Mouse (Mus musculus): ENCODE data around the gene Elovl6. TPM values are rescaled to one million over a fixed set of nuclear protein-coding genes. Genes with fewer than 3 reads are reported as not detected.

Gene Elovl6
- polyA plus RNA-seq, 1 experiment from 2014 or later = 39.9 TPM

GRCm38 (mm10) chr3:129527046-129527445 lies 5.1 kb upstream of the Elovl6 start:
- H3K36me3 ChIP-seq = no peaks in the 10 kb centered on the region
- no peak overlapping the region for H3K4me3 ChIP-seq
- no peak overlapping the region for H3K4me2 ChIP-seq
- no peaks in the 10 kb centered on the region for H3K9me3 ChIP-seq
- no peaks in the 10 kb centered on the region for H3K27me3 ChIP-seq
- WGBS = 81% methylated on average over 3 of the region's 3 CpGs
- ATAC-seq (ENCODE audit: insufficient number of reproducible peaks, insufficient read depth, low FRiP score, low TSS enrichment, low read depth) = no peak
- peaks cover 4% of the 10 kb centered on the region for H3K4me1 ChIP-seq
- H3K27ac ChIP-seq = no peak overlapping the region
- H3K9ac ChIP-seq = no peak overlapping the region

GRCm38 (mm10) chr3:129529311-129529710 lies 2.8 kb upstream of the Elovl6 start:
- H3K27ac ChIP-seq = no peak overlapping the region
- no peaks in the 10 kb centered on the region for H3K36me3 ChIP-seq
- peaks cover 5% of the 10 kb centered on the region for H3K4me1 ChIP-seq
- no peak overlapping the region for H3K9ac ChIP-seq
- no peaks in the 10 kb centered on the region for H3K27me3 ChIP-seq
- ATAC-seq (ENCODE audit: insufficient number of reproducible peaks, insufficient read depth, low FRiP score, low TSS enrichment, low read depth) = no peak
- no peak overlapping the region for H3K4me3 ChIP-seq
- no peaks in the 10 kb centered on the region for H3K9me3 ChIP-seq
- WGBS = 47% methylated on average over 3 of the region's 3 CpGs
- no peak overlapping the region for H3K4me2 ChIP-seq

- Histone ChIP-seq H3K9me3 (no peaks in the 10 kb centered on the region), H3K27me3 (no peaks in the 10 kb centered on the region), H3K4me3 (no peak overlapping the region), H3K36me3 (no peaks in the 10 kb centered on the region), H3K27ac (no peak overlapping the region), H3K4me2 (no peak overlapping the region), H3K9ac (no peak overlapping the region), H3K4me1 (peaks cover 12% of the 10 kb centered on the region)
- ATAC-seq (ENCODE audit: insufficient number of reproducible peaks, insufficient read depth, low FRiP score, low TSS enrichment, low read depth) = no peak
- WGBS = 96% methylated on average over 6 of the region's 6 CpGs
These were observed 1.7 kb upstream of the Elovl6 start for GRCm38 (mm10) chr3:129530461-129530860.

GRCm38 (mm10) chr3:129532865-129533742 lies 949 bp downstream of the Elovl6 start:
- no peaks in the 10 kb centered on the region for H3K9me3 ChIP-seq
- peak overlapping the region; percentile 78 for H3K4me2 ChIP-seq
- peak; percentile 40 for ATAC-seq (ENCODE audit: insufficient number of reproducible peaks, insufficient read depth, low FRiP score, low TSS enrichment, low read depth)
- H3K4me1 ChIP-seq = peaks cover 34% of the 10 kb centered on the region
- no peaks in the 10 kb centered on the region for H3K27me3 ChIP-seq
- peak overlapping the region; percentile 97 for H3K9ac ChIP-seq
- WGBS = under 1% methylated on average over 40 of the region's 40 CpGs
- peak overlapping the region; percentile 98 for H3K27ac ChIP-seq
- peak overlapping the region; percentile 86 for H3K4me3 ChIP-seq
- no peaks in the 10 kb centered on the region for H3K36me3 ChIP-seq

GRCm38 (mm10) chr3:129533743-129534530 lies 1.8 kb downstream of the Elovl6 start:
- Histone ChIP-seq H3K4me1 (peaks cover 38% of the 10 kb centered on the region), H3K36me3 (no peaks in the 10 kb centered on the region), H3K9ac (peak overlapping the region; percentile 97), H3K27me3 (no peaks in the 10 kb centered on the region), H3K9me3 (no peaks in the 10 kb centered on the region), H3K4me3 (peak overlapping the region; percentile 86), H3K4me2 (peak overlapping the region; percentile 78), H3K27ac (peak overlapping the region; percentile 98)
- WGBS = under 1% methylated on average over 56 of the region's 74 CpGs
- peak; percentile 45; the same call in 1 of the 2 replicates for ATAC-seq (ENCODE audit: insufficient number of reproducible peaks, insufficient read depth, low FRiP score, low TSS enrichment, low read depth)

- ATAC-seq (ENCODE audit: insufficient number of reproducible peaks, insufficient read depth, low FRiP score, low TSS enrichment, low read depth) = no peak
- 15% methylated on average over 6 of the region's 6 CpGs for WGBS
- peaks cover 44% of the 10 kb centered on the region for H3K4me1 ChIP-seq
These were observed 3.3 kb downstream of the Elovl6 start for GRCm38 (mm10) chr3:129535444-129535843.

GRCm38 (mm10) chr3:129536109-129536508 lies 4.0 kb downstream of the Elovl6 start:
- H3K4me2 ChIP-seq = peak overlapping the region; percentile 78
- H3K4me3 ChIP-seq = peak overlapping the region; percentile 86
- peak overlapping the region; percentile 97 for H3K27ac ChIP-seq
- H3K36me3 ChIP-seq = peaks cover 3% of the 10 kb centered on the region; the same call in 1 of the 2 replicates
- WGBS = under 1% methylated on average over 11 of the region's 11 CpGs
- no peaks in the 10 kb centered on the region for H3K27me3 ChIP-seq
- peaks cover 44% of the 10 kb centered on the region for H3K4me1 ChIP-seq
- H3K9ac ChIP-seq = peak overlapping the region; percentile 73
- peak; percentile 93 for ATAC-seq (ENCODE audit: insufficient number of reproducible peaks, insufficient read depth, low FRiP score, low TSS enrichment, low read depth)
- H3K9me3 ChIP-seq = no peaks in the 10 kb centered on the region

More at GRCm38 (mm10) chr3:129535444-129535843, 3.3 kb downstream of the Elovl6 start:
- Histone ChIP-seq H3K9ac (peak overlapping the region; percentile 73; the same call in 1 of the 2 replicates), H3K4me2 (peak overlapping the region; percentile 78), H3K27me3 (no peaks in the 10 kb centered on the region), H3K9me3 (no peaks in the 10 kb centered on the region), H3K36me3 (no peaks in the 10 kb centered on the region), H3K4me3 (peak overlapping the region; percentile 86), H3K27ac (peak overlapping the region; percentile 97)

- WGBS = 30% methylated on average over 5 of the region's 5 CpGs
- no peak overlapping the region for H3K9ac ChIP-seq
- no peaks in the 10 kb centered on the region for H3K9me3 ChIP-seq
- H3K4me1 ChIP-seq = peaks cover 39% of the 10 kb centered on the region
- no peak overlapping the region for H3K27ac ChIP-seq
- peaks cover 22% of the 10 kb centered on the region for H3K36me3 ChIP-seq
- no peak for ATAC-seq (ENCODE audit: insufficient number of reproducible peaks, insufficient read depth, low FRiP score, low TSS enrichment, low read depth)
- no peak overlapping the region for H3K4me3 ChIP-seq
- no peak overlapping the region for H3K4me2 ChIP-seq
- no peaks in the 10 kb centered on the region for H3K27me3 ChIP-seq
These were observed 5.8 kb downstream of the Elovl6 start for GRCm38 (mm10) chr3:129537954-129538353.

- Histone ChIP-seq H3K4me2 (no peak overlapping the region), H3K4me1 (peaks cover 31% of the 10 kb centered on the region), H3K36me3 (peaks cover 40% of the 10 kb centered on the region), H3K27me3 (no peaks in the 10 kb centered on the region), H3K4me3 (no peak overlapping the region), H3K9ac (no peak overlapping the region), H3K9me3 (no peaks in the 10 kb centered on the region), H3K27ac (no peak overlapping the region)
- ATAC-seq (ENCODE audit: insufficient number of reproducible peaks, insufficient read depth, low FRiP score, low TSS enrichment, low read depth) = no peak
- 81% methylated on average over 2 of the region's 2 CpGs for WGBS
These were observed 8.7 kb downstream of the Elovl6 start for GRCm38 (mm10) chr3:129540882-129541281.

GRCm38 (mm10) chr3:129541456-129541855 lies 9.3 kb downstream of the Elovl6 start:
- Histone ChIP-seq H3K4me3 (no peak overlapping the region), H3K9ac (no peak overlapping the region), H3K4me1 (peaks cover 33% of the 10 kb centered on the region), H3K4me2 (no peak overlapping the region), H3K9me3 (no peaks in the 10 kb centered on the region), H3K27ac (no peak overlapping the region), H3K27me3 (no peaks in the 10 kb centered on the region), H3K36me3 (peaks cover 40% of the 10 kb centered on the region)
- 98% methylated on average over 11 of the region's 11 CpGs for WGBS
- no peak for ATAC-seq (ENCODE audit: insufficient number of reproducible peaks, insufficient read depth, low FRiP score, low TSS enrichment, low read depth)

GRCm38 (mm10) chr3:129543376-129543775 lies 11.2 kb downstream of the Elovl6 start:
- no peak overlapping the region for H3K4me2 ChIP-seq
- H3K27ac ChIP-seq = no peak overlapping the region
- WGBS = 89% methylated on average over 3 of the region's 3 CpGs
- H3K9me3 ChIP-seq = no peaks in the 10 kb centered on the region
- ATAC-seq (ENCODE audit: insufficient number of reproducible peaks, insufficient read depth, low FRiP score, low TSS enrichment, low read depth) = no peak
- no peaks in the 10 kb centered on the region for H3K27me3 ChIP-seq
- no peak overlapping the region for H3K4me3 ChIP-seq
- no peak overlapping the region for H3K9ac ChIP-seq
- H3K36me3 ChIP-seq = peaks cover 40% of the 10 kb centered on the region
- peaks cover 21% of the 10 kb centered on the region for H3K4me1 ChIP-seq

Data from embryonic facial prominence, embryonic 13.5 days (tissue).